Mouse (Mus musculus) kidney, adult 18-20 months (tissue): Measurements from ENCODE around the gene Prss57.

ENCODE experiments used
- DNase-seq: peaks from one replicate; pipeline ENCODE4 v3.0.0; 2021

The Prss57 gene

GRCm38 (mm10) chr10:79790861-79791260 lies at the start of gene Prss57:
Prss57 (minus strand) TSS chr10:79790961.
- DNase-seq: no peak

- no peak for DNase-seq
Observed at GRCm38 (mm10) chr10:79840091-79840490, 49.3 kb upstream of the Prss57 start.

GRCm38 (mm10) chr10:79838151-79838550 lies 47.4 kb upstream of the Prss57 start:
- DNase-seq: no peak

GRCm38 (mm10) chr10:79836918-79837317 lies 46.2 kb upstream of the Prss57 start:
- no peak for DNase-seq

- DNase-seq: peak; percentile 81
Observed at GRCm38 (mm10) chr10:79834769-79835398, 44.1 kb upstream of the Prss57 start.

GRCm38 (mm10) chr10:79832786-79833181 lies 42.0 kb upstream of the Prss57 start:
- no peak for DNase-seq

DNA sequence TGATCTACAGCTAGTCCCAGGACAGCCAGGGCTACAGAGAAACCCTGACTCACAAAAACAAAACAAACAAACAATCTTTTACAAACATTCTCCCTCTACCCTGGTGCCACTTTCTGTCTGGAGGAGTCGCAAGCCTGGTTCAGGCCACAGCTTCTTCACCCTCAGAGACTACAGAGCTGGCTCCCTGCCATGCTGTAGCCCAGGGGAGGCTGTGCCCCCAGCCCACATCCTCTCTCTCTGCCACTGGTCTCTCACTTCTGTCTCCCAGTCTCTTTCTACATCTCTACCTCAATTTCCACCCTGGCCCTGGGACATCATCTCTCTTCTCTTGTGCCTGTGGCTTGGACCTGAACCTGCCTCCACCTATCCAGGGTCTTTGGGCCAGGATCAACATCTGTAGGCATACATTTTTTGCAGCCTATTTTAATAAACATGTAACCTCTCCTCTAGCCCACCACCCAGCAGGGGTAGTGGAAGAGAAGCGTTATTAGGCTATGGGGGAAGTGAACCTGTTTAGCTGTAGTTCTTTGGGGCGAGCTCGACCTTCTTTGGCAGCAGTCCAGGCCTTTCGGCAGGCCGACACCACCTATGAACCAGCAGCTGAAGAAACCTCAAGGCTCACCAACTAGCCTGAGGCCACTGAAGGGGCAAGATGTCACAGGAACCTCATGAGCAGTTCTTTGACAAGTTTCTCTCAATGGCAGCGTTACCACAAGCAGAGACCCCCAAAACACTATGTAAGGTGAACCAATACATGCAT lies 41.4 kb upstream of the Prss57 start:
- no peak for DNase-seq

GRCm38 (mm10) chr10:79831583-79831982 lies 40.8 kb upstream of the Prss57 start:
- DNase-seq: no peak

GRCm38 (mm10) chr10:79824413-79824812 lies 33.7 kb upstream of the Prss57 start:
- no peak for DNase-seq

GRCm38 (mm10) chr10:79823011-79823410 lies 32.2 kb upstream of the Prss57 start:
- no peak for DNase-seq

DNA sequence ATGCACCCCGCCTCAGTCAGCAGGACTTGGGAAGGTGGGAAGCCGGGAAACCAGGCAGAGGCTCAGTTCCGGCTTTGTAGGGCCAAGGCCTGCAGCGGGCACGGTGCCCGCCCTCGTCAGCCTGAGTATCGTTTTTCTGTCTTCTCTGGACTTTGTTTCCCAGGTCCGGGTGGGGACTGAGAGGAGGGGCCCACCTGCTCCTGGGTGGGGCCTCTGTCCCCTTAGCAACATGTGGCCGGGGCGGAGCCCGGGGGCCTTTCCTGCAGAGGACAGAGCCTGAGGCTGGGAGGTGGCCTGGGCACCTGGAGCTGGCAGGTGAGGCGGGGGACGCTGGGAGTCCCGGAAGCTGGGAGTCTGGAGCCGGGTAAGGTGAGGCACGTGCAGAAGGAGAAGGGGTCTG lies 31.6 kb upstream of the Prss57 start:
- DNase-seq: peak; percentile 82

DNA sequence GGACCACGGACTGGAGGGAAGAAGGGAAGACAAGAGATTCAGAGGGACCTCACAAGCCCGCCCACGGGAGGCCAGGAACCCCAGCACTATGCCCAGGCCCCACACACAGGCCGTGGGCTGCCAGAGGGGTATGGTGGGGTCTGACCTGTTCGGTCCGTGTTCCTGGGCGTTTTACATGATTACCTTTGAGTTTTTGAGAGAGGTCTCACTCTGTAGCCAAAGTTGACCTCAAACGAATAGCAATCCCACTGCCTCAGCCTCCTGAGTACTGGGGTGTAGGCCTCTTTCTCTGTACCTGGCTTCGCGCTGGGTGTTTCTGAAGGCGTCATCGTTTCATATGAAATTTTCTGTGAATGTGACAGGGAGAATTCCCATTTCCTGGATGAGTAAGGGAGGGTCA lies 31.0 kb upstream of the Prss57 start:
- no peak for DNase-seq

GRCm38 (mm10) chr10:79820782-79821181 lies 30.0 kb upstream of the Prss57 start, which contains the start of gene Misp:
Misp (plus strand) TSS chr10:79820989.
- DNase-seq: peak; percentile 67

DNA sequence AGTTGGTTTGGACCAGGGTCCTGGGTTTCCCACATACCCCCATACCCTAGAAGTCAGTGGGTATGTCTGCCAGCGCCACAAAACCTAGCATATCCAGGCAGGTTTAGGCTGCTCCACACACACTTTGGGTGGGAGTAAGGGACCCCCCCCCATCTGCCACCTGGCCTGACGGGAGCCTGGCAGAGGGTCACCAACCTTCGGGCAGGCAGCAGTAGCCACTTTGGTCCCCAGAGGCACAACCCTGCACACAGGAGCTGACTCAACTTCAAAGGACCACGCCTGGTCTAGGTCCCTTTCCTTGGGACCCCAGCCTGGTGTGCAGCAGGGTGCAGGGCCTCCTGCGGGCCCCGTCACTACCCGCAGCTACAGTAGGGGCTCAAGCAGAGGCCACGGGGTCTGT lies 29.5 kb upstream of the Prss57 start:
- no peak for DNase-seq

- DNase-seq: no peak
Observed at GRCm38 (mm10) chr10:79819606-79820005, 28.8 kb upstream of the Prss57 start.

DNA sequence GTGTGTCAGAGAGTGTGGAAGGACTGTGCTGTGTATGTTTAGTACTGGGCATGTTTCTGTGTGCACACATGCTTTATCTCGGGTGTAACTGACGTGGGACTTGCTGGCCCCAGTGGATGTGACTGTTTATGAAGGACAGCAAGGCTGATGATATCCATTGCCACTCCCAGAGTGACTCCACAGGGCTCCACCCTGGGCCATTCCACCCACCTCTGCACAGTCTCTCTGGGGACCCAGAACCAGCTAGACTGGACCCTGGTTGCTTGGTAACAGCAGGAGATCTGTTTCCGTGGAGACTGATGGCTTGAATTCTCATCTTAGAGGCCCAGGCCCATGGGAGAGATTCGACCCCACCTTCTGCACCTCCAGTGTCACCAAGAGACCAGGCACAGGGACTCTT lies 27.5 kb upstream of the Prss57 start:
- no peak for DNase-seq

GRCm38 (mm10) chr10:79817111-79817510 lies 26.4 kb upstream of the Prss57 start:
- DNase-seq: no peak

DNA sequence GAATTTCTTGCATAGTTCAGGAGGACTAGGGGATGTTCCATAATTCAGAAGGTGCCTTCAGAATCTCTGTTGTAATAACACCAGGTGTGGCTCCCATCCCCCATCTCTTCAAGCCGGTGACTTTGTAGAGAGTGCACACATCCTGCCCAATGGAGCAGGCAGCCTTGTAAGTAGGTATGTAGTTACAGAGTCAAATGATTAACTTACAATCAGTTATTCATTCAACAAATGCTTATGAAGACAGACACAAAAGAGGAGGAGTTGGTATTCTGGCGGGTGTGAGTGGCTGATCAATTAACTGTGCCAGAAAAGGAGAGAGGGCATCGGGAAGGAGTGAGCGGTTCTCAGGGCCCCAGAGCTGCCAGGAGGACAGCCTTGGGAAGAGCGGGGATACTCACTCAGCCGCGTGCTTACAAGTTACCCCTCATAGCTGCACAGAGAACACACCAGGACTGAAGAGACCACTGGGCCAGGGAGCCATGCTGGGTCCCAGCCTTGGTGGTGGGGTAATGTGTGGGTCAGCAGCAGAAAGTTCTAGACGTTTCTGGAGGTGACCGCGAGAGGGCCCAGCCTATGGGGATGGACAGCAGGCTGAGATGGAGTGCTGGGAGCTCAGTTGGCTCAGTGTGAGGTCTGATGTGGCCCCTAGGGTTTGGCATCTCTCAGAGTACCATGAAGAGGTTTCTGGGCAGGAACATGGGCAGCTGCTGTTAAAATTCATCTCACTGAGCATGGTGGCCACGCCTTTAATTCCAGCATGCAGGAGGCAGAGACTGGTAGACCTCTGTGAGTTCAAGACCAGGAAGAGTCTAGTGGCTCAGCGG lies 25.1 kb upstream of the Prss57 start:
- DNase-seq: peak; percentile 73

DNA sequence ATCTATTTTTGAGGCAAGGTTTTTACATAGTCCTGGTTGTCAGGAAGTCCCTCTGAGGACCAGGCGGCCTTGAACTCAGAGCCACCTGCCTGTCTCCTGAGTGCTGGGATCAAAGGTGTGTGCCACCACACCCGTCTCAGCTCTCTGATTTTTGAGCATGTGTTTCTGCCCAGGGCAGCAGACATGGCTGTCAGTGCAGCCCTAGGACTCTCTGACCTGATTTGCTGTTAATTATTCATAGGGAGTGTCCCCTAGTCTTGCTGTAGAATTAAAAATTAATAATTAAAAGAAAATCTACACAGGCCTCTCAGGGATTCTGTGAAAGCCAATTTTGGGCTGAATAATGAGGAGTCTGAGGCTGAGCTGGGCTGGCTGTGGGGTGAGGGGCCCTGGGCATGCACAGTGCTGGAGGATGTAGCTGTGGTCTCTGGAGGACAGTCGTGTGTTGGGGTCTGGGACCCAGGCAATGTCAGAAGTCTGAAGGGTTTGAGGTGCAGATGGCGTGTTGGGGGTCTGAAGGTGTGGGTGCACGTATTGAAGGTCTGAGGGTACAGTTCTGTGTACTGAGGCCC lies 23.6 kb upstream of the Prss57 start:
- peak; percentile 57 for DNase-seq

- peak; percentile 92 for DNase-seq
Observed at GRCm38 (mm10) chr10:79811736-79812637, 21.2 kb upstream of the Prss57 start.

DNA sequence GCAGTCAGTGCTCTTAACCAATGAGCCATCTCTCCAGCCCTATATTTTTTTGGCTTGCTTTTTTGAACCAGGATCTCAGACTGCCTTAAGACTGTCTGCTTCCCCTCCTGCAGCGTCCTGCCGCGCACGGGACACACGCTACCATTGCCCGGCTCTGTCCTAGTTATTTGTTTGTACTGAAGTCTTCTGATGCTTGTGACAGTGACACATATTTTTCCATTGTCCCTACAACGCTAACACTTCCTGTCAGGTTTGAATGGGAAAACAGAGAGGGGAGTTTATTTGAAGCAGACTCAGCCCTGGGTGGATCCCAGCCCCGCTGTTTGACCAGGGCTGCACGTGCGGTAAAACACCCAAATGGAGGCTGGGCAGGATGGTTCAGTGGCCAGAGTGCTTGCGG lies 18.0 kb upstream of the Prss57 start:
- DNase-seq: no peak

DNA sequence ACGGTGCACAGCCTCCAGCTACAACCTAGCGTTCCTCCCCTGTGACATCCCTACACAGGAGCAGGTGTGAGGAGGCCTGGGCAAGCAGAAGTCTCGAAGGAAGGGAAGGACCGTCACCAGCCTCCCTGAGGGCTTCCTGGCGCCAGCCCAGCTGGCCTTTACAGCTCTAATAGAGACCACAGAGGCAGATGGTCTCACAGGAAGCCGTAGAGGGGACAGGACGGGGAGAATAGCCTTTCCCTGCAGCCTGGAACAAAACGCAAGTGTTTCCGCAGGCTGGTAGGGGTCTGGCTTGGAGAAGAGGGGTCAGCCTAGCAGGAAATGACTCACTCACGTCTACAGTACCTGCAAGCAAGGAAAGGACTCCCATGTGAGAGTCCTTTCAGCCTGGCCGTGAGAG lies 17.1 kb upstream of the Prss57 start:
- peak; percentile 48 for DNase-seq
